Mouse (Mus musculus) frontal cortex, postnatal 25 days (tissue): ENCODE measurements around the gene Rrn3.
"Not testable (repeated sequence)": the region's sequence is repeated elsewhere in the genome, so short reads cannot be mapped to it uniquely, and the experiment has no call there.

Experiments used
- DNase-seq, 2 experiments: peaks; one replicate each; pipeline ENCODE4 v3.0.0; 2022; ENCODE audit warnings: low spot score in 2 of 2

Rrn3 gene

DNA sequence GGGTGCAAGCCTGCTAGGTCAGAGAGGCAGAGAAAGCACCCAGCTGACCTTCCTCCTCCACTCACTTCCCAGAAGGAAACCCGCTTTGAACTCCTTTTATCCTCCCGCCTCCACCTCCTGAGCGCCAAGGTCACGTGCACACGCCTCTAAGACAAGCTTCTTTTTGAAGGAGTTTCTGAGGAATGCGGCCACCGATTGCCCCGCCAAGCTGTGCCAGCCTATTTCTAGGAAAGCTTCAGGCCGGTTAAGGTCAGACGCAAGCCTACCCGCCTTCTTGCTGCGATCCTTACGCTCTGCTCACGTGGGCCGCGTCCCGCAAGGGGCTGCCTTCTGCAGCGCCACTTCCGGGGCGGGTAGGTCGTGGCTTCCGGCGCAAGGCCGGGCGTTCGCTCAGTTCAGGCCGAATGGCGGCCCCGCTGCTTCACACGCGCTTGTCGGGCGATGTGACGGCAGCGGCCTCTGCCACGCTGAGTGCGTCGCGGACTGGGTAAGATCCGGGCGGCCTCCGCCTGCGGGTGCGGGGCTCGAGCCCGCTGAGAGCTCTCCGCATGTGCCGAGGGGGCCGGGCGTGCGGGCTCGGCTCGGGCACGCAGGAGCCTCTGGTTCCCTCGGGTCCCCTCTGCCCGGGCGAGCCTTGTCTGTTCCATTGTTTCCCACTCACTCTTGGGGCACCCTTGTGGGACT lies at the start of gene Rrn3:
TSS of gene Rrn3 (plus strand) at position 356 of the 684 bp plus-strand sequence.
- DNase-seq = peak; percentile 81 to 86

GRCm38 (mm10) chr16:13732786-13733185 lies 47.7 kb upstream of the Rrn3 start:
- no peak for DNase-seq

GRCm38 (mm10) chr16:13733518-13734137 lies 46.9 kb upstream of the Rrn3 start:
- DNase-seq = peak; percentile 70 to 74

DNA sequence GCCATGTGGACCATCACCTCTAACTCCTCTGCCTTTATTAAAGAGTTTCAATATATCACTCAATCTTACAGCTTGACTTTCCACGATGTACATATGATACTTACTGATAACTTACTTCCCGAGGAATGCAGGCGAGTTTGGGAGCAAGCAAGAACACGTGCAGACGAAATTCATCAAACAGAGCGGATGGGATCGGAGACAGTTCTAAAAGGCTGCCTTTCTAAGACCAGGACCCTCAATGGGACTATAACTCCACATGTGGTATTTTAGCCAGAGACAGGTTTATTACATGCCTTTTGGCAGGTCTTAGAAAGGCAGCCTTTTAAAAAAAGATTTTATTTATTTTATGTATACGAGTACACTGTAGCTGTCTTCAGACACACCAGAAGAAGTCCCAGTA lies 44.5 kb upstream of the Rrn3 start:
- DNase-seq = no peak

DNA sequence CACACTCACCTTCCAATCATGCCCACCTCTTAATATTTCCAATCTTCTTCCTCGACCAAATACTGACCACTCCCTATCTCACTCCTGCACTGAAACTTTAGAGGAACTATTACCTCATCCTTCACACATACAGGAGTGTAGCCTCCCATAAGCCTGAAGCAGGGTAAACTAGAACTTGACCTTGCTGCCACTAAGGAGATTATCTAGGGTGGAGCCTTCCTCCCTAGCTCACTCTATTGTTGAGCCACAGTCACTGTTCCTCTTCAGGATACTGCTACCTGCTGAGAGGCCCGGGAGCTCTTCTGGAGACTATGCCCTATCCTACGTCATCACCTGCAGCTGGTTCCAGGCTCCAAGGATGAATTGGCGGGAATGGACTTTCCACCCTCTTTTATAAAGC lies 41.5 kb upstream of the Rrn3 start:
- not testable (repeated sequence) for DNase-seq

- DNase-seq = no peak
Measured at GRCm38 (mm10) chr16:13740844-13741243, 39.7 kb upstream of the Rrn3 start.

- no peak for DNase-seq
Measured at GRCm38 (mm10) chr16:13747708-13748107, 32.8 kb upstream of the Rrn3 start.

- DNase-seq = no peak
Measured at GRCm38 (mm10) chr16:13748124-13748523, 32.4 kb upstream of the Rrn3 start.

- DNase-seq = not testable (repeated sequence)
Measured at GRCm38 (mm10) chr16:13748813-13749212, 31.7 kb upstream of the Rrn3 start.

DNA sequence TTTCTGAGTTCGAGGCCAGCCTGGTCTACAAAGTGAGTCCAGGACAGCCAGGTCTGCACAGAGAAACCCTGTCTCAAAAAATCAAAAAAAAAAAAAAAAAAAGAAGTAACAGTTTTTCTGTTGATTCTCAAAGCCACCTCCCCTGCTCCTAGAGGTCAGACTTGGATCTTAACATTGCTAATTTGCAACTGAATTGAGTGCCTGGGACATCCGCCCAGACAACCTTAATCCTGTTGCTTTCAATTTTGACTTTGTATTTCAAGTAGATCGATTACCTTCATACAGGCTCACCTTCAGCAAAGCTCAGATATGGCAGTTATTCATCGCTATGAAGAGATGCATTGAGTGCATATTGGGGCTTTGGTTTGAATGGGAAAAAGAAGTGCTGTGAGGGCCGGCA lies 31.2 kb upstream of the Rrn3 start:
- no peak for DNase-seq

DNA sequence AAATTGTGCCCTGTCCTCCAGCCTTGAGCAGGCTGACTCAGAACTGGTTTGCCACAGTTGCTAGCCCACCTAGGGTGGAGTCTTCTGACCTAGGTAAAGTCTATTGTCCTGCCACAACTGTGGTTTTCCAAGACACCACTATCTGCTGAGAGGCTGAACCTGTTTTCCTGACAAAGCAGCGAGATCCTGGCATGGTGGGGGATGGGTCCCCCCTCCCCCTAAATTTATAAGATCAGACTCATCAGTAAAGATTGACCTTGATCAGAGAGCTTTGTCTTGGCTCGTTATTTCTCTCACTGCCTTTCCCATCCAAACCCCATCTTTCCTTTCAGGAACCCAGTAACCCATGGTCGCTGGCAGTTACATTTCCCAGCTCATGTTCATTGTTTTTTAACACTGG lies 30.5 kb upstream of the Rrn3 start:
- DNase-seq = no peak

- no peak for DNase-seq
Measured at GRCm38 (mm10) chr16:13750626-13751025, 29.9 kb upstream of the Rrn3 start.

GRCm38 (mm10) chr16:13753986-13754385 lies 26.5 kb upstream of the Rrn3 start:
- DNase-seq = no peak

DNA sequence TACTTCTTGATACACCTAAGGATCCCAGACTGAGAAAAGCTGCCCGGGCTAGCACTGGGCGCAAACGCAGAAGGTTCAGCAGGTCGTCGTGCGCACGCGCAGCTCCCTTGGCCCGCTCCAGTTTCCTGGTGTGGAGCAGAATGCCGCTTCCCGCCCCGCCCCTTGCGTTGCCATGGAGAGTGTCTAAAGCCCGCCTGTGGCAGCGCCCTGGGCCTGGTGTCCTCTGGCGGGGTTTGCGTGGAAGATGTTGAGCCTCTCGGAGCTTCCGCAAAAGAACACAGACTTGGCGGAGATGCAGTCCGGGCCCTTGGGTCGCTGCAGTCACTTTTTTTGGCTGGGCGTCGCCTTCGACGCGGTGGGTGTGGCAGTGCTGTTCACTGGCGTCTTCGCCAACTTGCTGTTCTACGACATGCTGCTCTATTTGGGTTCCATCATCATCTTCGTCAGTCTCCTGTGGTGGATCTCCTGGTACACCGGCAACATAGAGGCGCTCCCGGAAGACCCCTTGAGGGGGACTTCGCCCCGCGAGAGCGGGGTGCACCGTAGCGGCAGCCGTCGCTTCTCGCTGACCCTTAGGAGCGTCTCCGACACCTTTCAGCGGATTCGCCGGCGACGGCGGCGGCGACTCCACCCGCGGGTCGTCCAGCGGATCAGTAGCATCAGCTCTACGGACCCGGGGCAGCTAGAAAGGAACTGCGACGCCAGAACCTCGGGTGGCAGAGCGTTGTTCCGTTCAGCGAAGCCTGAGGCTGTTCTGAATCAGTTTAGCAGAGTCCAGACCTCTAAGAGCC lies 25.9 kb upstream of the Rrn3 start:
- peak; percentile 82 to 83 for DNase-seq

DNA sequence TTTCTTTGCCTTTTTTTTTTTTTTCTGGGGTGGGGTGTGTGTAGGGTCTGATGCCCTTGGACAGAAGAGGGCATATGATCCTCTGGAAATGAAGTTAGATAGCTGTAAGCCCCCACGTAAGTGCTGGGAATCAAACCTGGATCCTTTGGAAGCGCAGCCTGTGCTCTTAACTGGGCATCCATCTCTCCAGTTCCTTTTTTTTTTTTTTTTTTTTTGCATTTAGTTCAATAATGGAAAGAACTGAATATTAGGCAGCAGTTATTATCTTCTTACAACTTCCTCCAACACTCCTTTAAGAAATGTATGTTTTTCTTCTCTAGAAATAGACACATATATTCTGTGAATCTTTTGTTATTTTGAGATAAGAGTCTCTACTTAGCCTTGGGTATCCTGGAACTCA lies 22.7 kb upstream of the Rrn3 start:
- DNase-seq = no peak

GRCm38 (mm10) chr16:13762807-13763206 lies 17.7 kb upstream of the Rrn3 start:
- DNase-seq = not testable (repeated sequence)

DNA sequence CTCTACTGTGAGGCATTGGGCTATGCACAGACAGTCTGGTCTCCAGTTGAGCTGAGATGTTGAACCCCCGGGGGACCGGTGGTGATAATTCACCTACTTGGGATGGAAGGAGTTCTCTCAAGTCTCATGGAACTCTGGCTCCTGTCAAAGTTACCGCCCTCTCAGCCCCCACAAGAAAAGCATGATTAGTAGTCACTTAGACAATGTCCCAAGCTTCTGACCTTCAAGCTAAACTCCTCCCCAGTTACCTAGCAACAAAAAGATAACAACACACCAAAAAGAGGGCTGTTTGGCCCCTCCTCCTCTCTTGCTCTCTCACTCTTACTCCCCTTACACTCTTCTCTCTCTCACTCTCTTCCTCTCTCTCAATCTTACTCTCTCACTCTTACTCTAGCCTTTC lies 16.0 kb upstream of the Rrn3 start:
- DNase-seq = no peak

- no peak for DNase-seq
Measured at GRCm38 (mm10) chr16:13766367-13766766, 14.1 kb upstream of the Rrn3 start.

- not testable (repeated sequence) for DNase-seq
Measured at GRCm38 (mm10) chr16:13771603-13772002, 8.9 kb upstream of the Rrn3 start.

- DNase-seq = not testable (repeated sequence)
Measured at GRCm38 (mm10) chr16:13772051-13772450, 8.5 kb upstream of the Rrn3 start.

GRCm38 (mm10) chr16:13774011-13774410 lies 6.5 kb upstream of the Rrn3 start:
- DNase-seq = not testable (repeated sequence)

DNA sequence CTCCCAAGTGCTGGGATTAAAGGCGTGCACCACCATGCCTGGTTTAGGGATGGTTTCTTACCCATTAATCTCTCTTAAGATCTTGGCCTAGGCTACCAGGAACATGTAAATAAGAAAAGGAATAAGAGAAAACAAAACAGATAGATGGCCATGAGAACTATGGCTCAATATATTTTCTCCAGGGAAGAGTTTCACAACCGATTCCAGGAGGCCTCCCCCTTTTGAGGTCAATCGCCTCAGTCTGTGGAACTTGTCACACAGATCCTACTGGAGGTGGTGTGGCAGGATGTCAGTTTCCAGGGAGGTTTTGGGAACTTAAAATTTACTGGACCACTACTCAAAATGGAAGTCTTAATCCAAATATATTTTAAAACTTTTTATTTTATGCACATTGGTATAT lies 5.9 kb upstream of the Rrn3 start:
- not testable (repeated sequence) for DNase-seq

DNA sequence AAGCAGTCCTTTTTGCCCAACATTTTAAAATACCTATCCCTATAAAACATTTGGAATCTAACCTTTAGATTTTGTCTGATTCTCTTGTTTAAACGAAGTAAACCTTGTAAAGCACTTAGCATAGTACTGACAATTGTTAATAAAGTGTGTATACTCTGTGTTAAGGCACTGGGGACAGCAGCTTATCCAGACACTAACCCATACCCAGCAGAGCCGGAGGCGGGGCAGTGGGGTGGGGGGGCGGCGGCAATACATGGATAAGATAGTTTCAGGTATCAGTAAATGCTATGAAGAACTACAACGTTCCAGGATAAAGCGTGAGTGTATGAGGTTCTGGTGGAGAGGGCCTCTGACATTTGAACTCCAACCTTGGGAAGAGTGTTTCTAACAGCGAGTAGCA lies 708 bp downstream of the Rrn3 start:
- no peak for DNase-seq
